Mouse (Mus musculus) testis, adult 2 months (tissue): ENCODE results near the gene 4921509C19Rik.

ENCODE experiments used
- CTCF ChIP-seq: fragments of 200-500 bp; IDR thresholded peaks from 2 replicates; pipeline ENCODE4 v1.5.1; 2012; ENCODE audit warnings: low read depth, mild to moderate bottlenecking, inconsistent platforms, low read length, moderate library complexity; ENCODE audit not compliant: control insufficient read depth, insufficient read depth, insufficient replicate concordance
- POLR2A ChIP-seq: fragments of 200-500 bp; IDR thresholded peaks from 2 replicates; pipeline ENCODE4 v1.6.1; 2012; ENCODE audit warnings: low read depth, mild to moderate bottlenecking, inconsistent platforms, low read length, moderate library complexity; ENCODE audit not compliant: control insufficient read depth

GRCm38 (mm10) chr2:151524324-151525041 is 48.5 kb upstream of the 4921509C19Rik start:
- TF ChIP-seq POLR2A (no peak), CTCF (no peak)
